Mouse (Mus musculus): ENCODE data around the gene Nfe2l1. TPM values are rescaled to one million over a fixed set of nuclear protein-coding genes. Genes with fewer than 3 reads are reported as not detected.

The Nfe2l1 gene
- total and polyA plus RNA-seq, 3 experiments, result 37.5 to 66.5 (median 47.0) TPM

DNA sequence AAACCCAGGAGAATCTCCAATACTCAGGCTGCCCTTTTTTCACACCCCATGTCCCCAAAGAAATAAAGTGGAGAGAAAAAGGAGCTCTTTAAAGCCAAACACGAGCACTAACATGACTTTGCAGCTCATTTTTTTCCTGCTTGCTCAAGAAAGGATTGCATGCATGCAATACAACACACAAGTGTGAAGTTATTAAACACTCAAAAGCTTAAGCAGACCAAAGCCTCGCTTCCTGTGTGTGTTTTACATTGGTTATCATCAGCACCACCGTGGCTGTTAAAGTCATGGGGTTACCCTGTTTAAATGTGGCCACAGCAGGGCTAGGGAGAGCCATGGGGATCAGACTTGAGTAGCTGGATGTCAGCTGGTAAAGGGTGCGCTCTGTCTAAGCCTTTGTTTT, 47.3 kb upstream of the Nfe2l1 start:
- peaks cover 48 to 58% of the 10 kb centered on the region in 2 experiments for H3K27me3 ChIP-seq (ENCODE audit: control insufficient read depth in 1 of 2, insufficient read depth in 2 of 2, low read length in 2 of 2)
- H3K79me2 ChIP-seq (ENCODE audit: control insufficient read depth, insufficient read depth, low read length, poor library complexity), result no peaks in the 10 kb centered on the region
- H3K36me3 ChIP-seq (ENCODE audit: control insufficient read depth in 1 of 2, insufficient read depth in 2 of 2, low read length in 2 of 2), result no peaks in the 10 kb centered on the region; a peak in 1 of 4 replicates
- H3K4me1 ChIP-seq (ENCODE audit: control insufficient read depth in 1 of 2, insufficient read depth in 2 of 2, low read length in 2 of 2), result peaks cover 0 to 7% of the 10 kb centered on the region in 2 experiments; a peak in 2 of 4 replicates
- no peak overlapping the region for H3K9ac ChIP-seq (ENCODE audit: control insufficient read depth, low read depth, low read length, poor library complexity, severe bottlenecking)
- no peak for TF ChIP-seq RCOR1 (IDR thresholded peaks at IDR 0.05; ENCODE audit: low read depth, low read length)
- TF ChIP-seq EP300 (IDR thresholded peaks at IDR 0.05; ENCODE audit: low read depth in 1 of 2, low read length in 2 of 2), result no peak
- TF ChIP-seq CHD1 (IDR thresholded peaks at IDR 0.05; ENCODE audit: low read depth, low read length), result no peak
- no peak for TF ChIP-seq JUND (IDR thresholded peaks at IDR 0.05; ENCODE audit: low read depth, low read length)
- no peak for TF ChIP-seq POLR2AphosphoS2 (IDR thresholded peaks at IDR 0.05; ENCODE audit: low read length)
- TF ChIP-seq HCFC1 (IDR thresholded peaks at IDR 0.05; ENCODE audit: low read depth, low read length), result no peak
- no peak for TF ChIP-seq ZNF384 (IDR thresholded peaks at IDR 0.05; ENCODE audit: low read depth, low read length)
- no peak for TF ChIP-seq ETS1 (IDR thresholded peaks at IDR 0.05; ENCODE audit: low read depth, low read length)
- TF ChIP-seq GABPA (IDR thresholded peaks at IDR 0.05; ENCODE audit: low read depth, low read length), result no peak
- no peak for TF ChIP-seq CHD2 (IDR thresholded peaks at IDR 0.05; ENCODE audit: low read length)
- no peak for TF ChIP-seq MYB (IDR thresholded peaks at IDR 0.05; ENCODE audit: low read depth, low read length)
- TF ChIP-seq BHLHE40 (IDR thresholded peaks at IDR 0.05; ENCODE audit: borderline replicate concordance, low read depth, low read length), result no peak
- no peak for TF ChIP-seq MAFK (IDR thresholded peaks at IDR 0.05; ENCODE audit: borderline replicate concordance, low read depth, low read length)
- TF ChIP-seq MEF2A (IDR thresholded peaks at IDR 0.05; ENCODE audit: extremely low read depth, insufficient replicate concordance, low read depth, low read length, poor library complexity, severe bottlenecking), result no peak
- no peak for TF ChIP-seq ZKSCAN1 (IDR thresholded peaks at IDR 0.05; ENCODE audit: low read depth, low read length)
- TF ChIP-seq E2F4 (IDR thresholded peaks at IDR 0.05; ENCODE audit: borderline replicate concordance, low read depth, low read length), result no peak
- no peak for TF ChIP-seq POLR2AphosphoS5 (IDR thresholded peaks at IDR 0.05; ENCODE audit: borderline replicate concordance, low read depth, low read length)
- H3K27ac ChIP-seq (ENCODE audit: control insufficient read depth, low read depth, low read length), result no peak overlapping the region
- no peaks in the 10 kb centered on the region for H3K9me3 ChIP-seq (replicated peaks; ENCODE audit: insufficient read depth, low read length)
- no peak for DNase-seq (ENCODE audit: low read depth, low spot score)
- no peak overlapping the region for H3K4me3 ChIP-seq (ENCODE audit: control insufficient read depth in 1 of 2, insufficient read depth in 1 of 2, low read depth in 2 of 2, low read length in 2 of 2)

DNA sequence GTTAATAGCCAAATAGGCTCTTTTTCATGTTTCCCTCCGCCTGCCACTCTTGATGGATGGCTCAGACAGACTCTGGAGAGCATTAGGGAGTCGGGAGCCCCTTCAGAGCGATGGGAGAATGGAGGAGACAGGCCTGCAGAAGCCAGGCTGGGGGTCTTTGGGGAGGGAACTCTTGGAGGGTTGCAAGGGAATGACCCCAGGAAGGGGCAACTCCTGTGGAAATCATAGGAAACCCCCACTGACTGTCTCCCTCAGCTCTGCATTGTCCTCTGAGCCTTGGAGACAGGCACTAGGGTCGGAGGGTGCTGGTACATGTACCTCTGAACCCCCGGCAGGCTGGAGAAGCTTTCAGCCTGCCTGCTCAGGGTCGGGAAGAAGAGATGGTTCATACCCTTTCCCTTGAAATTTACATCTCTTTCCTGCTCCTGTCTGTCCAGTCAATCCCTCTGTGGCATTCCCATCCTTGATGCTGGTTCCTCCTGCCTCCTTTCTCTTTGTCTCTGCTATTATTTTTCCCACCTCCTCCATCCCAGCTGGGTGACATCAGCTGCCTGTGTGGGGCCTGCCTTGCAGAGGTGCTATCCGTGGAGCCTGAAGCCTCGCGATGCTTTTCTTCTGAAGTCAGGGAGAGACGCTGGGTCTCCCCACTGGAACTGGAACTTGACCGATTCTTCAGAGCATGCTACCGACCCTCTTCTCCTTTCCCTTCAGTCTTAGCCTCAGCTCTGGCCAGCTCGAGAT, 46.7 kb upstream of the Nfe2l1 start:
- Histone ChIP-seq H3K9me3 (replicated peaks; ENCODE audit: insufficient read depth, low read length) (no peaks in the 10 kb centered on the region), H3K27me3 (ENCODE audit: control insufficient read depth in 1 of 2, insufficient read depth in 2 of 2, low read length in 2 of 2) (peaks cover 49 to 55% of the 10 kb centered on the region in 2 experiments), H3K9ac (ENCODE audit: control insufficient read depth, low read depth, low read length, poor library complexity, severe bottlenecking) (no peak overlapping the region), H3K4me1 (ENCODE audit: control insufficient read depth in 1 of 2, insufficient read depth in 2 of 2, low read length in 2 of 2) (peaks cover 0 to 7% of the 10 kb centered on the region in 2 experiments; a peak in 2 of 4 replicates), H3K36me3 (ENCODE audit: control insufficient read depth in 1 of 2, insufficient read depth in 2 of 2, low read length in 2 of 2) (no peaks in the 10 kb centered on the region; a peak in 1 of 4 replicates), H3K79me2 (ENCODE audit: control insufficient read depth, insufficient read depth, low read length, poor library complexity) (no peaks in the 10 kb centered on the region), H3K27ac (ENCODE audit: control insufficient read depth, low read depth, low read length) (no peak overlapping the region), H3K4me3 (ENCODE audit: control insufficient read depth in 1 of 2, insufficient read depth in 1 of 2, low read depth in 2 of 2, low read length in 2 of 2) (no peak overlapping the region)
- no peak for TF ChIP-seq TAL1 (IDR thresholded peaks at IDR 0.05; ENCODE audit: low read length)
- TF ChIP-seq JUND (IDR thresholded peaks at IDR 0.05; ENCODE audit: low read depth, low read length), result no peak
- TF ChIP-seq UBTF (IDR thresholded peaks at IDR 0.05; ENCODE audit: borderline replicate concordance, insufficient read depth, low read depth, low read length), result no peak
- TF ChIP-seq RCOR1 (IDR thresholded peaks at IDR 0.05; ENCODE audit: low read depth, low read length), result no peak
- TF ChIP-seq RAD21 (IDR thresholded peaks at IDR 0.05; ENCODE audit: low read depth, low read length), result no peak
- no peak for TF ChIP-seq MYC (IDR thresholded peaks at IDR 0.05; ENCODE audit: low read depth, low read length)
- TF ChIP-seq ELF1 (IDR thresholded peaks at IDR 0.05; ENCODE audit: low read depth, low read length), result no peak
- TF ChIP-seq ETS1 (IDR thresholded peaks at IDR 0.05; ENCODE audit: low read depth, low read length), result no peak
- TF ChIP-seq HCFC1 (IDR thresholded peaks at IDR 0.05; ENCODE audit: low read depth, low read length), result no peak
- TF ChIP-seq MAZ (IDR thresholded peaks at IDR 0.05; ENCODE audit: low read depth, low read length), result no peak
- TF ChIP-seq MEF2A (IDR thresholded peaks at IDR 0.05; ENCODE audit: extremely low read depth, insufficient replicate concordance, low read depth, low read length, poor library complexity, severe bottlenecking), result no peak
- TF ChIP-seq MYB (IDR thresholded peaks at IDR 0.05; ENCODE audit: low read depth, low read length), result no peak
- no peak for TF ChIP-seq GABPA (IDR thresholded peaks at IDR 0.05; ENCODE audit: low read depth, low read length)
- DNase-seq (ENCODE audit: low read depth, low spot score), result no peak

All from MEL (cell line).